Mouse (Mus musculus): ENCODE results near the gene She. TPM values are rescaled to one million over a fixed set of nuclear protein-coding genes. Genes with fewer than 3 reads are reported as not detected.

Gene She
- polyA plus RNA-seq, 1 experiment: not detected

- Histone ChIP-seq H3K79me3 (ENCODE audit: low read depth) (no peaks in the 10 kb centered on the region), H3K27me3 (ENCODE audit: control insufficient read depth, insufficient read depth, insufficient read length) (no peaks in the 10 kb centered on the region), H3K79me2 (ENCODE audit: control insufficient read depth, insufficient read depth) (peaks cover 21% of the 10 kb centered on the region), H3K4me3 (ENCODE audit: insufficient read depth, poor library complexity, severe bottlenecking) (no peak overlapping the region), H3ac (ENCODE audit: control insufficient read depth, insufficient read length, low read depth) (no peak overlapping the region), H3K36me3 (ENCODE audit: control insufficient read depth, insufficient read depth) (no peaks in the 10 kb centered on the region)
- no peak for TF ChIP-seq USF1 (IDR thresholded peaks at IDR 0.05; ENCODE audit: low read depth)
- no peak for TF ChIP-seq MYOD1 (IDR thresholded peaks at IDR 0.05; ENCODE audit: control insufficient read depth, insufficient read length, low read depth)
- TF ChIP-seq CTCF (IDR thresholded peaks at IDR 0.05; ENCODE audit: control insufficient read depth, insufficient read depth, insufficient read length): no peak
These were observed 76.7 kb downstream of the She start for GRCm38 (mm10) chr3:89907846-89908245.

Other genes with a start within 250 kb of the She start
- 10.1 TPM for gene Adar, start 116.3 kb upstream of the She start, polyA plus RNA-seq (2012; fragmentation: generic; extraction: Trizol)
- gene Chrnb2, start 66.7 kb upstream of the She start, polyA plus RNA-seq (2012; fragmentation: generic; extraction: Trizol): 0.21 TPM
- 49.2 TPM for gene Ube2q1, start 57.8 kb upstream of the She start, polyA plus RNA-seq (2012; fragmentation: generic; extraction: Trizol)
- 1.2 TPM for gene Il6ra, start 81.8 kb downstream of the She start, polyA plus RNA-seq (2012; fragmentation: generic; extraction: Trizol)
- gene Atp8b2, start 132.1 kb downstream of the She start, polyA plus RNA-seq (2012; fragmentation: generic; extraction: Trizol): 26.8 TPM
- gene Hax1, start 167.4 kb downstream of the She start, polyA plus RNA-seq (2012; fragmentation: generic; extraction: Trizol): 296 TPM
- 67.6 TPM for gene 4933434E20Rik, start 220.3 kb downstream of the She start, polyA plus RNA-seq (2012; fragmentation: generic; extraction: Trizol)
- gene Ubap2l, start 221.3 kb downstream of the She start, polyA plus RNA-seq (2012; fragmentation: generic; extraction: Trizol): 110 TPM
- 341 TPM for gene Tpm3, start 241.3 kb downstream of the She start, polyA plus RNA-seq (2012; fragmentation: generic; extraction: Trizol)

Measured in C2C12 (cell line).